Mouse (Mus musculus) midbrain, embryonic 10.5 days (tissue): ENCODE measurements around the gene Mss51. TPM values are rescaled to one million over a fixed set of nuclear protein-coding genes. Genes with fewer than 3 reads are reported as not detected.

Experiments used
- DNase-seq: peaks from one replicate; pipeline ENCODE4 v3.0.0-alpha.2; 2017; ENCODE audit warnings: low spot score
- H3K27ac ChIP-seq: fragments of 300-500 bp; sonication (generic); replicated peaks from 2 replicates; pipeline ENCODE4 v1.5.1; 2016; ENCODE audit warnings: mild to moderate bottlenecking
- H3K27me3 ChIP-seq: fragments of 300-500 bp; sonication (generic); 2 replicates; pipeline ENCODE4 v1.6.1; 2016; ENCODE audit warnings: low read depth, mild to moderate bottlenecking; ENCODE audit not compliant: poor library complexity, severe bottlenecking
- H3K36me3 ChIP-seq: fragments of 300-500 bp; sonication (generic); 2 replicates; pipeline ENCODE4 v1.6.1; 2016; ENCODE audit warnings: mild to moderate bottlenecking, moderate library complexity
- H3K4me1 ChIP-seq: fragments of 300-500 bp; sonication (generic); 2 replicates; pipeline ENCODE4 v1.6.1; 2016
- H3K4me3 ChIP-seq: fragments of 300-500 bp; sonication (generic); 2 replicates; pipeline ENCODE4 v1.5.1; 2016; ENCODE audit warnings: mild to moderate bottlenecking, moderate library complexity
- H3K9me3 ChIP-seq: fragments of 300-500 bp; sonication (generic); replicated peaks from 2 replicates; pipeline ENCODE4 v1.6.1; 2016; ENCODE audit warnings: mild to moderate bottlenecking
- WGBS: fragments of 180-500 bp; shearing (Covaris S2); methylation state at CpG from one replicate; pipeline ENCODE4 v1.1.7; 2016; 5-methylcytosine and 5-hydroxymethylcytosine counted together
- polyA plus RNA-seq: library from polyadenylated mRNA; unstranded; fragments of >200 nt; fragmentation: Nextera tagmentation; extraction: Ambion mirVana; gene quantifications from 2 replicates; pipeline ENCODE4 v1.2.1, GENCODE M21; 2016

The Mss51 gene
- polyA plus RNA-seq, 1 experiment from 2014 or later: 1.2 TPM

DNA sequence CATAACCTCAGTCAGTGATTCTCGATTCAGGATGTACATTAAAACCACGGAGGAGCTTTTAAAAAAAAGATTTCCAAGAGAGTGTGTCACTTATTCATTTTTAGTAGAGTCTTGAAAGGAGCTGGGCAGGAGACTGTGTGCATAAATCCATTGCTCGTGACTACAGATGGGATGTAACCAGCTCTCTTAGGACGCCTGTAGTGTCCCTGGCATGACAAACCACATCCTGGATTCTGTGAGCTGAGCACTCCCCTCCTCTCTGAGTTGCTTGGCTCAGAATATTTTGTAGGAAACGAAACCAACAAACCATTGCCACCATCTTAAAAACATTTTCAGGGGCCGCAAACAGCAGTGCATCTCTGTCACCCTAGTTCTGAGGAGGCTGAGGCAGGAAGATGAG lies 59.7 kb downstream of the Mss51 start:
- no peaks in the 10 kb centered on the region for H3K27me3 ChIP-seq
- peaks cover 1% of the 10 kb centered on the region; the same call in 1 of the 2 replicates for H3K4me1 ChIP-seq
- no peak overlapping the region for H3K4me3 ChIP-seq
- no peak for DNase-seq
- no peaks in the 10 kb centered on the region for H3K9me3 ChIP-seq
- 76% methylated on average over 6 of the region's 6 CpGs for WGBS
- H3K36me3 ChIP-seq: no peaks in the 10 kb centered on the region
- H3K27ac ChIP-seq: no peak overlapping the region

Other genes starting within 250 kb of the Mss51 start
- gene Kcnk16, start 227.7 kb downstream of the Mss51 start, polyA plus RNA-seq: not detected in 2 replicates
- 11.8 and 13.4 TPM in 2 replicates for gene Nudt13, start 202.2 kb downstream of the Mss51 start, polyA plus RNA-seq
- 73.8 and 77.1 TPM in 2 replicates for gene Ecd, start 148.8 kb downstream of the Mss51 start, polyA plus RNA-seq
- gene Fam149b, start 148.7 kb downstream of the Mss51 start, polyA plus RNA-seq: 46.4 and 50.4 TPM in 2 replicates
- 331 and 350 TPM in 2 replicates for gene Dnajc9, start 108.0 kb downstream of the Mss51 start, polyA plus RNA-seq
- gene Mrps16, start 103.3 kb downstream of the Mss51 start, polyA plus RNA-seq: 79.9 and 85.5 TPM in 2 replicates
- gene Cfap70, start 44.7 kb downstream of the Mss51 start, polyA plus RNA-seq: 0.46 and 0.66 TPM in 2 replicates
- gene Anxa7, start 16.8 kb downstream of the Mss51 start, polyA plus RNA-seq: 11.8 and 15.5 TPM in 2 replicates
- 40.9 and 48.8 TPM in 2 replicates for gene Ppp3cb, start 49.7 kb upstream of the Mss51 start, polyA plus RNA-seq
- gene Usp54, start 144.2 kb upstream of the Mss51 start, polyA plus RNA-seq: 14.2 and 14.3 TPM in 2 replicates
- not detected in 2 replicates for gene Myoz1, start 159.6 kb upstream of the Mss51 start, polyA plus RNA-seq
- 0.07 and 0.11 TPM in 2 replicates for gene Synpo2l, start 171.5 kb upstream of the Mss51 start, polyA plus RNA-seq
- 103 and 114 TPM in 2 replicates for gene Sec24c, start 177.4 kb upstream of the Mss51 start, polyA plus RNA-seq
- gene Fut11, start 198.1 kb upstream of the Mss51 start, polyA plus RNA-seq: 18.3 and 21.4 TPM in 2 replicates
- gene Chchd1, start 206.1 kb upstream of the Mss51 start, polyA plus RNA-seq: 242 and 277 TPM in 2 replicates
- gene Zswim8, start 210.7 kb upstream of the Mss51 start, polyA plus RNA-seq: 26.1 and 34.4 TPM in 2 replicates
- 24.0 and 26.2 TPM in 2 replicates for gene Ndst2, start 237.7 kb upstream of the Mss51 start, polyA plus RNA-seq